Mouse (Mus musculus) c-Kit-positive CD71-negative TER-119-negative erythroid progenitor cells, embryonic 14.5 days (primary cell): ENCODE data around the gene Evx1.
"Not testable (repeated sequence)": the region's sequence is repeated elsewhere in the genome, so short reads cannot be mapped to it uniquely, and the experiment has no call there.

ENCODE experiments used
- DNase-seq: peaks from one replicate; pipeline ENCODE4 v3.0.0-alpha.2; 2013; ENCODE audit warnings: low read depth

Evx1 gene

DNA sequence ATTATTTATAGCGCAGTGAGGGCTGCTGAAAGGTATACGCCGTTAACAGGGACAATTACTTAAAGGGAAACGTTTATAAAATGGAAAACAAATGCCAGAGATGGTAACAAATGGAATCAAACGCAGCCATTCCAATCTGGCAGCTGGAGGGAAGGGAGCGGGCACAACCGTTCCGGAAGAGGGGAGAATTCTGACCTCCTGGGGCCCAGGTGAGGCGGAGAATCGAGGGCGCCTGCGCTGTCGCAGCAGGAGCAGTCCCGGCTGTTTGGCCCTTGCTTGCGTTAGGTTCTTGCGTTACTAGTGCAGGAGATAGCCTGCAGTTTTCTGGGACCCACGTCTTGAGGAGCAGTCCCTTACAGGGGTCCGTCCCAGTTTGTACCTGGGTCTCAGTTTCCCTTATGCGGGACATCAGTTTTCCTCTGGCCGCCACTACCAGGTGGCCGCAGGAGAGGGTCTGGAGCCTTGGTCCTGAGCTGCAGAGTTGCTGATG, 8.6 kb downstream of the Evx1 start:
- no peak for DNase-seq

DNA sequence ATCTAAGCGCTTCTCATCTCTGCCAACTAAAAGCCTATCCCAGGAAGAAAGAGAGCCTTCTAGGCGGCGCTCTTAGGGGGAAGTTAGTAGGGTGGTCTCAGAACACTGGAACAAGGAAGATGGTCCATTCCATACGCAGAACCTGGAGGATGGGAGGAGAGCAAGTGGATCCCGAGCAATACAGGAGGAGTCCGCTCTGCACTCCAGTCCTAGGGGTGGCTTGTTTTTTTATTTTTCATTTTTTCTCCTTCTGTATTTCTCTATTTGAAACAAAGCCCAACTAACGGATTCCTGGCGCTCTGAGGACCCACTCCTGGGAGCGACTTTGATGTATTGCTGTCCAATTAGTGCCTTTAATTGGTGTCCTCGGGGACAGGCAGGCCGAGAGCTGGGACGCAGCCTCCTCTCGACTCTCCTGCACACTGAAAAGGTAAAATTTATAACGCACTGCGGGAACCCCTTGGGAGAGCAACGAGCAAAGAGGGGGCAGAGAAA, 9.5 kb downstream of the Evx1 start:
- no peak for DNase-seq

DNA sequence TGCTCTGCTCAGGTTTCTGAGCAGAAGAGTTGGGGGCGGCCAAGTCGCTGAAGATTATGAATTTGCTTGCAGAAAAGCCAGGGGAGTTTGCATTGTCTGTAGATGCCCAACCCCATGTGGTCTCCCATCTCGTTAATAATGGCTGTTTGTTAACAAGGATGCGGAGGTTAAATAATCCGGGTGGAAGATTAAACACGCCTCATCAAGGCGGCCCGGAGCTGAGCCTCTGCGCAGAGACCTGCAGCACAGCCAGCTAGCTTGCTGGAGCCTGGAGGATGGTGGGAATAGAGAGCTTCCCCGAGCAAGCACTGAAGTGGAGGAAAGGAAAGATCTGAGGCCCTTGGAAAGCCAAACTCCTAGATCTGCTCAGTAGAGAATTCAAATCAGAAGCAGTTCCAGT, 10.0 kb downstream of the Evx1 start:
- DNase-seq: no peak

DNA sequence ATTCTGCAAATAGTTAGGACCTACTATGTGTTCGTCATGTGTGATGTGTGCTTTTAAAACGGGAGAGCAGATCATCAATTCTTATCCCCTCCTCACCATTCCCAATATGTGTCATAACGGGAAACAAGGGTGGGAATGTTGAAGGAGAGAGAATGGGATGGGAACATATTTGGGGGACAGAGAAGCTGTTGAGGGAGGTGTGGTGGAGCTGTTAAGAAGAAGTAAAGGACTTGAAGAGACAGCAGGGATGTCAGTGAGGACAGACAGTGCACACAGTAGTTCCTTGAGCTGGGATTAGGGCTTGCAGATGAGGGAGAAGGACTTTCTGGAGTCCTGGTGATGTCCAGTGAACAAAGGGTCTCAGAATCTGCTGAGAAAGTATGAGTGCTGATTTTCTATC, 10.8 kb downstream of the Evx1 start:
- no peak for DNase-seq

DNA sequence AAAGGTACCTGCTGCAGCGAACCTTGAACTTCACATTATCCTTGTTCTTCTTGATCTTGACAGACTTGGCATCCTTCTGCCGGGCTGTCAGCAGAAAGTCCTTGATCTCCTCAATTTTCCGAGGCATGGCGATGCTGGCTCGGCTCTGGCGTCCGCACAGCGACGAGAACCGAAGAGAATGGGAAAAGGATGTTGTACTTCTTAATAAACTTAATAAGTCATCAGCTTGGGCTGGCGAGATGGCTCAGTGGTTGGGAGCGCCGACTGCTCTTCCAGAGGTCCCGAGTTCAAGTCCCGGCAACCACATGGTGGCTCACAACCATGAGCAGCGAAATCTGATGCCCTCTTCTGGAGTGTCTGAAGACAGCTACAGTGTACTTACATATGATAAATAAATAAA, 33.5 kb downstream of the Evx1 start:
- not testable (repeated sequence) for DNase-seq

DNA sequence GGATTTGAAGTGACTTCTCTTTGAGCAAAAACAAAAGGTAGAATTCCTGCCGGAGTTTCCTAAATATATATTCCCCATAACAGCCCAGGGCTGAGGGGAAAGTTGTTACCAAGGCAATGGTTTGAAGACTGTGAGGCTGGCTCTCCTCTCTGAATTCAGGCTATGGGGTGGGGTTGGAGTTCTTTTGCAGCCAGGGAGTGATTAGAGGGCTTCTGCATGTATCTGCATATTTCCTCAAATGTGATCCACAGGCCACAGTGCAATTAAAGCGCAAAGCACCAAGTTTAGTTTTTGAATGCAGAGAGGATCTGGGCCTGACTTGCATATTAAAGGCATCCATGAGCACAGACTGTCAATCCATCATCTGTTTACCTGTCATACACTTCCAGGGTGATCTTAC, 52.7 kb downstream of the Evx1 start:
- no peak for DNase-seq

DNA sequence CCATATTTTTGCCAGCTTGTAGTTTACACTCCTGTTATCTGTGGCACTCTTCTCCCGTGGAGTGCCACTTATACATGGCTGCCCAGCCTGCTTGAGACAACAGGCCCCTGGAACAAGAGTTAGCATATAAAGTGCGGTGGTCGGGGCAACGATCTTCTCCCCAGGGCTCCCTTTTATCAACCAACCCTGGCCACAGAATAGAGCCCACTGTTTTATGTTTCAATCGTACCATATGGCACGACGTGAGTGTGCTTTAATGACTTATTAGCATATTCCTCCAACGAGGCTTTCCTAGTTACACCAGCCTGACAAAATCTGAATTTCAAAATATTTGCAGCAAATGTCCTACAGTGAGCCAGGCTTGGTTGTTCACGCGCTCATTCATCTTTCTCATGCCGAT, 53.2 kb downstream of the Evx1 start:
- DNase-seq: no peak

DNA sequence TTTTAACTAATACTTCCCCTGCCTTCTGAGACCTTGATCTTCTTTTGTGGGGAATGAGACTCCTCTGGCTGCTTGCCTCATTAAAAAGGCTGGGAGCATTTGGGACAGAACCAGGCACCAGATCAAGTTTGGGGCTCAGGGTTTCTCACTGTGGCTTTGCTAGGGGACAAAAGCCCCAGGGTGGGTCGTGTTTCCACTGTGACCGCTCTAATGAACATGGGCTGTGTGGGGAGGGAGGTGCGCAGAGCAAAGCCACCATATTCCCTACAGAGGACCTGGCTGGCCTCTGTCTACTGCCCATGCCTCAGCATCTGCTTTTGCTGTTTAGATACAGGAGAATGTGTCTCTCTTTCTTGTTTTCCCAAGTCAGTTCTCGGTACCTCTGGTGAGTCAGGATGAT, 53.8 kb downstream of the Evx1 start:
- DNase-seq: no peak
